Mouse (Mus musculus) megakaryocyte, adult 5-6 weeks (primary cell): ENCODE measurements at regions not wholly inside any gene's neighbourhood (a gene's known extent, or its start where the extent isn't known, plus 50 kb on each side); places are given as distances from the start of the nearest gene placed in this dataset.

ENCODE experiments used
- ATAC-seq: 2 replicates; pipeline ENCODE4 v1.8.0; 2016; ENCODE audit warnings: mild to moderate bottlenecking, inconsistent platforms; ENCODE audit not compliant: poor library complexity, severe bottlenecking

GRCm38 (mm10) chr6:130954164-130954563, 293.0 kb downstream of the Klra2 start:
- peak; percentile 83 for ATAC-seq

DNA sequence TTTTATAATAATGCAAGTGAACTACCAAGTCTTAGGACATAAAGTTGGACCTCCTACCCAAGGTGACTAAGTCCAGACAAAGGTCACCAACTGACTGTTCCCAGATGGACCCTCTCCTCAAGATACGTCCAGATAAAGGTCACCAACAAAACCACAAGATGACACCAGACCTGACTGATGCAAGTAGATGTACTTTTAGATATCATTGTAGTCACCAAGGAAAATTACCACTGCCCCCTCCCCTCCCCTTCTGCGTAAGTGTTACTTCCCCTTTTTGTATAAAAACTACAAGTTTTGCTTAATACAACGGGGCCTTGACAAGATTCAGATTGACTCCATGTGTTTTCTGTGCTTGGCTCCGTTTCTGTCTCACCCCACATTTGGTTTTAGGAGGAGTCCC, 310.4 kb downstream of the Klra2 start:
- peak; percentile 70 for ATAC-seq
